Mouse (Mus musculus): ENCODE measurements around the gene Zfr. TPM values are rescaled to one million over a fixed set of nuclear protein-coding genes. Genes with fewer than 3 reads are reported as not detected.
A peak's percentile ranks its signal among the peaks of the same experiment; 100 is the strongest.
"Not testable (repeated sequence)": the region's sequence is repeated elsewhere in the genome, so short reads cannot be mapped to it uniquely, and the experiment has no call there.

The Zfr gene
- polyA plus RNA-seq, 1 experiment: 45.3 TPM

- Histone ChIP-seq H3K4me3 (ENCODE audit: insufficient read depth, low read depth, low read length) (no peak overlapping the region), H3K4me1 (ENCODE audit: control insufficient read depth, insufficient read depth, insufficient read length, low read length) (no peaks in the 10 kb centered on the region), H3K27ac (replicated peaks; ENCODE audit: low read depth, low read length) (no peak overlapping the region)
These were observed 77.4 kb downstream of the Zfr start for GRCm38 (mm10) chr15:12194817-12195735.

GRCm38 (mm10) chr15:12195966-12196365 is 78.3 kb downstream of the Zfr start:
- Histone ChIP-seq H3K27ac (replicated peaks; ENCODE audit: low read depth, low read length) (no peak overlapping the region), H3K4me1 (ENCODE audit: control insufficient read depth, insufficient read depth, insufficient read length, low read length) (no peaks in the 10 kb centered on the region), H3K4me3 (ENCODE audit: insufficient read depth, low read depth, low read length) (no peak overlapping the region)

- no peak overlapping the region for H3K4me3 ChIP-seq (ENCODE audit: insufficient read depth, low read depth, low read length)
- H3K27ac ChIP-seq (replicated peaks; ENCODE audit: low read depth, low read length): no peak overlapping the region
- no peaks in the 10 kb centered on the region for H3K4me1 ChIP-seq (ENCODE audit: control insufficient read depth, insufficient read depth, insufficient read length, low read length)
These were observed 79.0 kb downstream of the Zfr start for GRCm38 (mm10) chr15:12196410-12197191.

- Histone ChIP-seq H3K4me1 (ENCODE audit: control insufficient read depth, insufficient read depth, insufficient read length, low read length) (no peaks in the 10 kb centered on the region), H3K27ac (replicated peaks; ENCODE audit: low read depth, low read length) (no peak overlapping the region), H3K4me3 (ENCODE audit: insufficient read depth, low read depth, low read length) (no peak overlapping the region)
These were observed 79.7 kb downstream of the Zfr start for GRCm38 (mm10) chr15:12197361-12197760.

GRCm38 (mm10) chr15:12200021-12200420 is 82.4 kb downstream of the Zfr start:
- no peak overlapping the region for H3K4me3 ChIP-seq (ENCODE audit: insufficient read depth, low read depth, low read length)
- no peak overlapping the region for H3K27ac ChIP-seq (replicated peaks; ENCODE audit: low read depth, low read length)
- H3K4me1 ChIP-seq (ENCODE audit: control insufficient read depth, insufficient read depth, insufficient read length, low read length): peaks cover 5% of the 10 kb centered on the region; the same call in 1 of the 2 replicates

- Histone ChIP-seq H3K4me1 (ENCODE audit: control insufficient read depth, insufficient read depth, insufficient read length, low read length) (peaks cover 11% of the 10 kb centered on the region; the same call in 1 of the 2 replicates), H3K4me3 (ENCODE audit: insufficient read depth, low read depth, low read length) (no peak overlapping the region), H3K27ac (replicated peaks; ENCODE audit: low read depth, low read length) (no peak overlapping the region)
These were observed 84.2 kb downstream of the Zfr start for GRCm38 (mm10) chr15:12201856-12202255.

- no peak overlapping the region for H3K4me3 ChIP-seq (ENCODE audit: insufficient read depth, low read depth, low read length)
- no peak overlapping the region for H3K27ac ChIP-seq (replicated peaks; ENCODE audit: low read depth, low read length)
- peaks cover 13% of the 10 kb centered on the region; the same call in 1 of the 2 replicates for H3K4me1 ChIP-seq (ENCODE audit: control insufficient read depth, insufficient read depth, insufficient read length, low read length)
These were observed 84.8 kb downstream of the Zfr start for GRCm38 (mm10) chr15:12202456-12202855.

- not testable (repeated sequence) for H3K27ac ChIP-seq (replicated peaks; ENCODE audit: low read depth, low read length); H3K4me3 ChIP-seq (ENCODE audit: insufficient read depth, low read depth, low read length)
- peaks cover 15% of the 10 kb centered on the region; the same call in 1 of the 2 replicates for H3K4me1 ChIP-seq (ENCODE audit: control insufficient read depth, insufficient read depth, insufficient read length, low read length)
These were observed 85.4 kb downstream of the Zfr start for GRCm38 (mm10) chr15:12203008-12203407.

GRCm38 (mm10) chr15:12203512-12204318 is 86.1 kb downstream of the Zfr start:
- Histone ChIP-seq H3K4me3 (ENCODE audit: insufficient read depth, low read depth, low read length) (peak overlapping the region; percentile 64), H3K4me1 (ENCODE audit: control insufficient read depth, insufficient read depth, insufficient read length, low read length) (peaks cover 15% of the 10 kb centered on the region; the same call in 1 of the 2 replicates), H3K27ac (replicated peaks; ENCODE audit: low read depth, low read length) (0 out of 2 replicates have a peak overlapping the region, but pooled peaks have one; percentile 21)

- H3K4me1 ChIP-seq (ENCODE audit: control insufficient read depth, insufficient read depth, insufficient read length, low read length): peaks cover 15% of the 10 kb centered on the region; the same call in 1 of the 2 replicates
- H3K27ac ChIP-seq (replicated peaks; ENCODE audit: low read depth, low read length): peak within 1 kb of the TSS; percentile 83
- peak within 1 kb of the TSS; percentile 77 for H3K4me3 ChIP-seq (ENCODE audit: insufficient read depth, low read depth, low read length)
These were observed 86.9 kb downstream of the Zfr start, which contains the start of gene Mtmr12 for GRCm38 (mm10) chr15:12204319-12205159. TSS of gene Mtmr12 (plus strand) at chr15:12205028.

GRCm38 (mm10) chr15:12205160-12205901 is 87.7 kb downstream of the Zfr start:
- H3K4me3 ChIP-seq (ENCODE audit: insufficient read depth, low read depth, low read length): peak overlapping the region; percentile 77
- peaks cover 15% of the 10 kb centered on the region; the same call in 1 of the 2 replicates for H3K4me1 ChIP-seq (ENCODE audit: control insufficient read depth, insufficient read depth, insufficient read length, low read length)
- H3K27ac ChIP-seq (replicated peaks; ENCODE audit: low read depth, low read length): peak overlapping the region; percentile 83

- Histone ChIP-seq H3K4me3 (ENCODE audit: insufficient read depth, low read depth, low read length) (peak overlapping the region; percentile 77), H3K27ac (replicated peaks; ENCODE audit: low read depth, low read length) (no peak overlapping the region)
These were observed 88.4 kb downstream of the Zfr start for GRCm38 (mm10) chr15:12205902-12206645.

More at GRCm38 (mm10) chr15:12205902-12206645, 88.4 kb downstream of the Zfr start:
- H3K4me1 ChIP-seq (ENCODE audit: control insufficient read depth, insufficient read depth, insufficient read length, low read length): peaks cover 15% of the 10 kb centered on the region; the same call in 1 of the 2 replicates
